Mouse (Mus musculus) liver, embryonic 14.5 days (tissue): Measurements from ENCODE around the gene Gabrb3.

Experiments used
- CTCF ChIP-seq: IDR thresholded peaks from 2 replicates; pipeline ENCODE4 v1.5.1; 2016; ENCODE audit warnings: antibody characterized with exemption, low read depth, control low read depth
- EP300 ChIP-seq: IDR thresholded peaks from 2 replicates; pipeline ENCODE4 v1.6.1; 2016; ENCODE audit warnings: antibody characterized with exemption, low read depth

DNA sequence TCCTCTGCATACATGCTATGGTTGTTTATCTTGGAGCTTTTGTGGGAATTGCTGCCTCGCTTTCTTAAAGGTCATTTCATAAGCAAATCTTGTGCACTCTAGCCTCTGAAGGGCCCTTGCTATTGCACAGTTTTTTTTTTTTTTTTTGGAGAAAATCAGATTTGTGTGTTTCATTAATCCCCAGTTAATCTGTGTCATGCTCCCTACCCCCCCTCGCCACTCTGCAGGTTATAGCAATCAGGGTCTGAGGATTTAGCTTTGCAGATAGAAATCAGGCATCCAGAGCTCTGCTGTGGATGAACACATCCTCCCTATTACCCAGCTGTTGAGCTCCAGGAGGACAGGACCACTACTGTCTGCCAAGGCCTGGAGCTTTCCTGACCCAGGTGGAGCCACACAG, at the start of gene Gabrb3:
- TF ChIP-seq CTCF (no peak), EP300 (no peak)
